Mouse (Mus musculus) heart, embryonic 12.5 days (tissue): ENCODE results near the gene Il17d. TPM values are rescaled to one million over a fixed set of nuclear protein-coding genes. Genes with fewer than 3 reads are reported as not detected.

Experiments
- ATAC-seq: fragments of 200-750 bp; cut with Nextera tagmentation; 2 replicates; pipeline ENCODE4 v1.8.0; 2017; ENCODE audit warnings: moderate TSS enrichment, moderate library complexity; ENCODE audit not compliant: insufficient number of reproducible peaks, low FRiP score
- H3K27ac ChIP-seq: fragments of 300-500 bp; sonication (generic); 2 replicates; pipeline ENCODE4 v1.5.1; 2016; ENCODE audit warnings: mild to moderate bottlenecking, moderate library complexity; ENCODE audit not compliant: poor library complexity, severe bottlenecking
- H3K27me3 ChIP-seq: fragments of 300-500 bp; sonication (generic); replicated peaks from 2 replicates; pipeline ENCODE4 v1.6.1; 2016; ENCODE audit warnings: mild to moderate bottlenecking, moderate library complexity
- H3K36me3 ChIP-seq: fragments of 300-500 bp; sonication (generic); 2 replicates; pipeline ENCODE4 v1.6.1; 2016; ENCODE audit warnings: mild to moderate bottlenecking, moderate library complexity
- H3K4me1 ChIP-seq: fragments of 300-500 bp; sonication (generic); replicated peaks from 2 replicates; pipeline ENCODE4 v1.6.1; 2016; ENCODE audit warnings: mild to moderate bottlenecking
- H3K4me2 ChIP-seq: fragments of 300-500 bp; sonication (generic); 2 replicates; pipeline ENCODE4 v1.6.1; 2016; ENCODE audit warnings: mild to moderate bottlenecking, moderate library complexity
- H3K4me3 ChIP-seq: fragments of 300-500 bp; sonication (generic); 2 replicates; pipeline ENCODE4 v1.5.1; 2016; ENCODE audit warnings: mild to moderate bottlenecking
- H3K9ac ChIP-seq: fragments of 300-500 bp; sonication (generic); 2 replicates; pipeline ENCODE4 v1.6.1; 2016; ENCODE audit warnings: mild to moderate bottlenecking, moderate library complexity
- H3K9me3 ChIP-seq: fragments of 300-500 bp; sonication (generic); replicated peaks from 2 replicates; pipeline ENCODE4 v1.6.1; 2016; ENCODE audit warnings: mild to moderate bottlenecking, moderate library complexity
- WGBS: fragments of 180-500 bp; shearing (Covaris S2); methylation state at CpG from one replicate; pipeline ENCODE4 v1.1.7; 2016; 5-methylcytosine and 5-hydroxymethylcytosine counted together
- polyA plus RNA-seq: library from polyadenylated mRNA; unstranded; fragments of >200 nt; fragmentation: Nextera tagmentation; extraction: Ambion mirVana; gene quantifications from 2 replicates; pipeline ENCODE4 v1.2.1, GENCODE M21; 2016

Il17d gene
- polyA plus RNA-seq, 1 experiment from 2014 or later = 0.79 TPM

- peaks cover 6% of the 10 kb centered on the region for H3K36me3 ChIP-seq
Observed at GRCm38 (mm10) chr14:57554434-57554833, 29.9 kb downstream of the Il17d start.

GRCm38 (mm10) chr14:57555471-57556070, 31.0 kb downstream of the Il17d start:
- no peaks in the 10 kb centered on the region for H3K27me3 ChIP-seq
- H3K27ac ChIP-seq = no peak overlapping the region
- H3K4me3 ChIP-seq = no peak overlapping the region
- no peaks in the 10 kb centered on the region for H3K4me1 ChIP-seq
- H3K4me2 ChIP-seq = no peak overlapping the region
- H3K9ac ChIP-seq = no peak overlapping the region
- no peak for ATAC-seq
- H3K9me3 ChIP-seq = no peaks in the 10 kb centered on the region
- 79% methylated on average over 7 of the region's 7 CpGs for WGBS
- no peaks in the 10 kb centered on the region for H3K36me3 ChIP-seq

More at GRCm38 (mm10) chr14:57554434-57554833, 29.9 kb downstream of the Il17d start:
- no peak for ATAC-seq
- Histone ChIP-seq H3K9ac (no peak overlapping the region), H3K4me3 (no peak overlapping the region), H3K27me3 (no peaks in the 10 kb centered on the region), H3K9me3 (no peaks in the 10 kb centered on the region), H3K27ac (no peak overlapping the region), H3K4me2 (no peak overlapping the region), H3K4me1 (no peaks in the 10 kb centered on the region)
- 87% methylated on average over 5 of the region's 5 CpGs for WGBS

GRCm38 (mm10) chr14:57556922-57557321, 32.3 kb downstream of the Il17d start:
- WGBS = 92% methylated on average over 1 of the region's 1 CpGs
- Histone ChIP-seq H3K36me3 (no peaks in the 10 kb centered on the region), H3K27me3 (no peaks in the 10 kb centered on the region), H3K27ac (no peak overlapping the region), H3K9ac (no peak overlapping the region), H3K4me1 (no peaks in the 10 kb centered on the region), H3K9me3 (no peaks in the 10 kb centered on the region), H3K4me3 (no peak overlapping the region), H3K4me2 (no peak overlapping the region)
- no peak for ATAC-seq

GRCm38 (mm10) chr14:57565626-57566025, 41.0 kb downstream of the Il17d start:
- ATAC-seq = no peak
- Histone ChIP-seq H3K9me3 (no peaks in the 10 kb centered on the region), H3K4me1 (0 out of 2 replicates have a peak, but pooled peaks cover 1% of the 10 kb centered on the region), H3K27ac (no peak overlapping the region), H3K4me2 (no peak overlapping the region), H3K27me3 (no peaks in the 10 kb centered on the region), H3K9ac (no peak overlapping the region), H3K36me3 (peaks cover 10% of the 10 kb centered on the region; the same call in 1 of the 2 replicates), H3K4me3 (no peak overlapping the region)
- 85% methylated on average over 6 of the region's 6 CpGs for WGBS

- Histone ChIP-seq H3K4me1 (0 out of 2 replicates have a peak, but pooled peaks cover 7% of the 10 kb centered on the region), H3K4me2 (peak within 1 kb of the TSS; percentile 76), H3K36me3 (peaks cover 10% of the 10 kb centered on the region), H3K4me3 (peak within 1 kb of the TSS; percentile 72), H3K9me3 (peaks cover 9% of the 10 kb centered on the region), H3K9ac (peak within 1 kb of the TSS; percentile 76), H3K27ac (peak within 1 kb of the TSS; percentile 34), H3K27me3 (no peaks in the 10 kb centered on the region)
- 9% methylated on average over 35 of the region's 35 CpGs for WGBS
- peak; percentile 99 for ATAC-seq
Observed at GRCm38 (mm10) chr14:57571155-57572133, 46.9 kb downstream of the Il17d start, which contains the start of gene Eef1akmt1. Gene Eef1akmt1, minus strand, starts transcription at chr14:57571612.

GRCm38 (mm10) chr14:57574792-57575587, 50.4 kb downstream of the Il17d start:
- H3K4me2 ChIP-seq = no peak overlapping the region
- WGBS = 72% methylated on average over 6 of the region's 6 CpGs
- H3K4me1 ChIP-seq = 0 out of 2 replicates have a peak, but pooled peaks cover 7% of the 10 kb centered on the region
- H3K9ac ChIP-seq = no peak overlapping the region
- no peak overlapping the region for H3K4me3 ChIP-seq
- H3K27ac ChIP-seq = no peak overlapping the region
- no peaks in the 10 kb centered on the region for H3K27me3 ChIP-seq
- peaks cover 9% of the 10 kb centered on the region for H3K9me3 ChIP-seq
- no peak for ATAC-seq
- H3K36me3 ChIP-seq = peaks cover 25% of the 10 kb centered on the region

DNA sequence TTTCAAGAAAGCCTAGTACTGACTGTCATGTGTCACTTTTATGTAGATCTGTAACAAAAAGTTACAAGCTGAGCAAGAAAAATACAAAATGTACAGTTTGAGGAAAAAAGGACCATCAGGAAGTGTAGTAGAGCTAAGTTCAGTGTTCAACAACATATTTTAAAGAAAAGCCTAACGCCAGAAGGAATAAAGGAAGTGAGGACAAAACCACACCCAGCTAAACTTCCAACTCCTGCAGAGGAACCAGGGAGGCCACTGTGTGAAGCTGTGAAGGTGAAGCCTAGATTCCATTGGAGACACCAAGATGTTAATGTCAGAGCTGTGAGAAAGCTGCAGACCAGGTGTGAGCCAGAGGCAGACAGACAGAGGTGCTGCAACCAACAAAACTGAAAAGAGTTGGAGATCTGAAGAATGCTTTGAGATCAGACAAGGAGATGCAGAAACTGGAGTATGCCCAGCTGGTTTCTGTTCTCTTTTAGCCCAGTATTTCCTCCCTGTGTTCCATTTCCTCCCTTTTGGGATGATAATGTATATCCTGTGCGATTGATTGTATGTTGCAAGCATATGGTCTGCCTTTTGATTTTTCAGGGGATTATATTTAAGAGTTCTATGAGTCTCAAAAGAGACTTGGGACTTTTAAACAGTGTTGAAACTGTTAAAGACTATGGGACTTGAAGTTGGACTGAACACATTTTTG, 51.9 kb downstream of the Il17d start:
- ATAC-seq = no peak
- H3K27me3 ChIP-seq = no peaks in the 10 kb centered on the region
- H3K4me1 ChIP-seq = 0 out of 2 replicates have a peak, but pooled peaks cover 3% of the 10 kb centered on the region
- H3K9ac ChIP-seq = no peak overlapping the region
- no peak overlapping the region for H3K4me3 ChIP-seq
- no peak overlapping the region for H3K27ac ChIP-seq
- WGBS = 87% methylated on average over 2 of the region's 2 CpGs
- H3K36me3 ChIP-seq = peaks cover 31% of the 10 kb centered on the region
- peaks cover 9% of the 10 kb centered on the region for H3K9me3 ChIP-seq
- H3K4me2 ChIP-seq = no peak overlapping the region

- Histone ChIP-seq H3K4me1 (no peaks in the 10 kb centered on the region; the same call in 1 of the 2 replicates), H3K4me3 (no peak overlapping the region), H3K4me2 (no peak overlapping the region), H3K27me3 (no peaks in the 10 kb centered on the region), H3K9ac (no peak overlapping the region), H3K9me3 (no peaks in the 10 kb centered on the region), H3K27ac (no peak overlapping the region), H3K36me3 (peaks cover 72% of the 10 kb centered on the region)
- no peak for ATAC-seq
- 88% methylated on average over 3 of the region's 3 CpGs for WGBS
Observed at GRCm38 (mm10) chr14:57591830-57592229, 67.3 kb downstream of the Il17d start.
